Mouse (Mus musculus) common myeloid progenitor, adult 5-6 weeks (primary cell): ENCODE data around the gene Bcs1l. TPM values are rescaled to one million over a fixed set of nuclear protein-coding genes. Genes with fewer than 3 reads are reported as not detected.

Experiments used
- total RNA-seq: library from RNA; stranded (forward); fragments of 200-1000, 187-1606 nt; gene quantifications from 2 replicates; pipeline ENCODE4 v1.2.3, GENCODE M21; 2017

Gene Bcs1l
- total RNA-seq, 1 experiment from 2014 or later, result 23.7 TPM

Other genes starting within 250 kb of the Bcs1l start
- not detected in 2 replicates for gene Catip, start 226.2 kb upstream of the Bcs1l start, total RNA-seq
- gene Slc11a1, start 213.1 kb upstream of the Bcs1l start, total RNA-seq, result 1.2 and 2.1 TPM in 2 replicates
- 31.6 and 48.0 TPM in 2 replicates for gene Ctdsp1, start 196.8 kb upstream of the Bcs1l start, total RNA-seq
- 0.05 TPM in 1 of 2 replicates, not detected in the other for gene Vil1, start 178.9 kb upstream of the Bcs1l start, total RNA-seq
- gene Cnot9, start 82.2 kb upstream of the Bcs1l start, total RNA-seq, result 103 and 104 TPM in 2 replicates
- gene Plcd4, start 45.4 kb upstream of the Bcs1l start, total RNA-seq, result 0.09 and 0.19 TPM in 2 replicates
- 54.4 and 58.5 TPM in 2 replicates for gene Usp37, start 44.0 kb upstream of the Bcs1l start, total RNA-seq
- gene Zfp142, start within 50 bp of the Bcs1l start, total RNA-seq, result 10.9 and 12.5 TPM in 2 replicates
- gene Rnf25, start 13.1 kb downstream of the Bcs1l start, total RNA-seq, result 18.2 and 18.3 TPM in 2 replicates
- 0.18 and 0.92 TPM in 2 replicates for gene Stk36, start 13.2 kb downstream of the Bcs1l start, total RNA-seq
- gene Ttll4, start 73.5 kb downstream of the Bcs1l start, total RNA-seq, result 21.3 and 21.9 TPM in 2 replicates
- gene Cyp27a1, start 125.3 kb downstream of the Bcs1l start, total RNA-seq, result 2.7 and 2.8 TPM in 2 replicates
- not detected in 2 replicates for gene Prkag3, start 160.9 kb downstream of the Bcs1l start, total RNA-seq
- not detected in 2 replicates for gene Wnt6, start 183.6 kb downstream of the Bcs1l start, total RNA-seq
- gene Wnt10a, start 203.2 kb downstream of the Bcs1l start, total RNA-seq, result not detected in 2 replicates